Mouse (Mus musculus) B cell, adult 62 days (primary cell): ENCODE measurements around the gene Fam198a. TPM values are rescaled to one million over a fixed set of nuclear protein-coding genes. Genes with fewer than 3 reads are reported as not detected.

Experiments
- total RNA-seq: library from RNA; stranded (reverse); gene quantifications from 4 replicates; pipeline ENCODE4 v1.2.4, GENCODE M21; 2023

Gene Fam198a
- 0.91 to 1.9 TPM (median 1.2 TPM) in 4 replicates for total RNA-seq

GRCm38 (mm10) chr9:121950418-121951113 lies at the start of gene Fam198a:
Gene Fam198a (plus strand): TSS chr9:121950988.

GRCm38 (mm10) chr9:121916102-121916501 lies 34.7 kb upstream of the Fam198a start, which contains the start of gene Cyp8b1:
Gene Cyp8b1 (minus strand): TSS chr9:121916305.

GRCm38 (mm10) chr9:121997010-121997409 lies 46.2 kb downstream of the Fam198a start, which contains the start of gene Pomgnt2:
Gene Pomgnt2 (minus strand): TSS chr9:121997110.

Other genes starting within 250 kb of the Fam198a start
- gene Sec22c, start 245.5 kb upstream of the Fam198a start, total RNA-seq: 21.2 to 28.7 TPM (median 23.8 TPM) in 4 replicates
- 23.8 to 27.7 TPM (median 26.2 TPM) in 4 replicates for gene Ss18l2, start 240.7 kb upstream of the Fam198a start, total RNA-seq
- gene Nktr, start 231.8 kb upstream of the Fam198a start, total RNA-seq: 272 to 303 TPM (median 296 TPM) in 4 replicates
- gene Zfp651, start 191.7 kb upstream of the Fam198a start, total RNA-seq: 0.09 to 0.53 TPM (median 0.34 TPM) in 4 replicates
- not detected in 4 replicates for gene Klhl40, start 173.4 kb upstream of the Fam198a start, total RNA-seq
- not detected in 4 replicates for gene Hhatl, start 158.5 kb upstream of the Fam198a start, total RNA-seq
- not detected in 4 replicates for gene Ccdc13, start 111.5 kb upstream of the Fam198a start, total RNA-seq
- 26.6 to 31.7 TPM (median 28.8 TPM) in 4 replicates for gene Higd1a, start 92.6 kb upstream of the Fam198a start, total RNA-seq
- gene Ackr2, start 52.6 kb upstream of the Fam198a start, total RNA-seq: 18.4 to 24.6 TPM (median 21.1 TPM) in 4 replicates
- not detected in 4 replicates for gene Cyp8b1, start 34.7 kb upstream of the Fam198a start, total RNA-seq
- not detected in 4 replicates for gene Pomgnt2, start 46.1 kb downstream of the Fam198a start, total RNA-seq
- gene Snrk, start 166.3 kb downstream of the Fam198a start, total RNA-seq: 68.6 to 77.2 TPM (median 74.4 TPM) in 4 replicates